Mouse (Mus musculus): Measurements from ENCODE around the gene Mrm2.

- TF ChIP-seq CTCF (IDR thresholded peaks at IDR 0.05; ENCODE audit: borderline replicate concordance, insufficient read depth, low read depth, low read length), result no peak
- TF ChIP-seq POLR2A (IDR thresholded peaks at IDR 0.05; ENCODE audit: borderline replicate concordance, insufficient read depth, low read length), result no peak
Measured at GRCm38 (mm10) chr5:140288287-140288686, 43.4 kb downstream of the Mrm2 start.

Measured in cerebellum, adult 2 months (tissue).